Mouse (Mus musculus) embryonic fibroblast, embryonic 13.5 days (primary cell): ENCODE results near the gene Cfap161.

ENCODE experiments used
- CTCF ChIP-seq: IDR thresholded peaks from 2 replicates; pipeline ENCODE4 v1.5.1; 2011; ENCODE audit warnings: mild to moderate bottlenecking, control low read depth, low read length, moderate library complexity, borderline replicate concordance; ENCODE audit not compliant: insufficient read depth
- POLR2A ChIP-seq: IDR thresholded peaks from 2 replicates; pipeline ENCODE4 v1.6.1; 2011; ENCODE audit warnings: low read depth, mild to moderate bottlenecking, control low read depth, low read length, moderate library complexity

- no peak for TF ChIP-seq CTCF
- TF ChIP-seq POLR2A, result no peak
These were observed 22.2 kb upstream of the Cfap161 start for GRCm38 (mm10) chr7:83816886-83817285.
